Mouse (Mus musculus) G1E (cell line): ENCODE measurements at regions not wholly inside any gene's neighbourhood (a gene's known extent, or its start where the extent isn't known, plus 50 kb on each side); places are given as distances from the start of the nearest gene placed in this dataset.

Experiments used
- CTCF ChIP-seq: IDR thresholded peaks from 2 replicates; pipeline ENCODE4 v1.5.1; 2012; ENCODE audit warnings: low read depth, low read length, inconsistent platforms, mixed read lengths
- GATA1 ChIP-seq: IDR thresholded peaks from 2 replicates; pipeline ENCODE4 v1.6.1; 2012; ENCODE audit warnings: borderline replicate concordance, low read length, inconsistent platforms, mixed read lengths
- GATA2 ChIP-seq: IDR thresholded peaks from 2 replicates; pipeline ENCODE4 v1.6.1; 2012; ENCODE audit warnings: low read depth, low read length, inconsistent platforms, borderline replicate concordance
- POLR2AphosphoS5 ChIP-seq: IDR thresholded peaks from 2 replicates; pipeline ENCODE4 v1.6.1; 2012; ENCODE audit warnings: low read depth, low read length, inconsistent platforms; ENCODE audit not compliant: insufficient replicate concordance
- TAL1 ChIP-seq: conservative IDR thresholded peaks from 2 replicates; pipeline ENCODE4 v1.6.1; 2012; ENCODE audit warnings: low read depth, low read length, inconsistent platforms, mixed read lengths

GRCm38 (mm10) chr6:31345366-31346084, 53.0 kb upstream of the Mkln1 start:
- TF ChIP-seq CTCF (no peak), GATA1 (no peak), GATA2 (no peak), POLR2AphosphoS5 (no peak), TAL1 (no peak)
